Mouse (Mus musculus): ENCODE measurements around the gene Pet2. TPM values are rescaled to one million over a fixed set of nuclear protein-coding genes. Genes with fewer than 3 reads are reported as not detected.

Pet2 gene
- not detected in 2 replicates for polyA plus RNA-seq (2016; fragmentation: Nextera tagmentation; extraction: Ambion mirVana)

- Histone ChIP-seq H3K9ac (no peak within 1 kb of the TSS), H3K4me2 (replicated peaks) (no peak within 1 kb of the TSS), H3K9me3 (no peaks in the 10 kb centered on the region), H3K4me1 (no peaks in the 10 kb centered on the region), H3K27me3 (no peaks in the 10 kb centered on the region), H3K4me3 (no peak within 1 kb of the TSS), H3K36me3 (no peaks in the 10 kb centered on the region), H3K27ac (no peak within 1 kb of the TSS)
- WGBS = 90% methylated on average over 9 of the region's 9 CpGs
- no peak for ATAC-seq (ENCODE audit: insufficient number of reproducible peaks, insufficient read depth, low FRiP score, low TSS enrichment)
Observed at GRCm38 (mm10) chrX:89409589-89409988, at the start of gene Pet2. Gene Pet2 (minus strand): TSS chrX:89409689.

Measured in embryonic facial prominence, embryonic 12.5 days (tissue).